35 mouse cellular contexts compared by ENCODE assay signal in genomic region chr9:119350531-119350930, GRCm38 (mm10). TPM values are rescaled to one million over a fixed set of nuclear protein-coding genes. Genes with fewer than 3 reads are reported as not detected.
A peak's percentile ranks its signal among the peaks of the same experiment; 100 is the strongest.
DNase-seq lines count a peak whose midpoint lies in the region; ATAC-seq lines count a peak whose summit lies in the region.
"Had no signal": no experiment of that assay in that cellular context is flagged by ENCODE, and none has a peak within 500 bp of the region (broad histone marks: within the 10 kb centered on the region; RNA-seq: fewer than 3 reads in every experiment).

No protein-coding gene starts in this region.

- H3K27ac ChIP-seq in liver, embryonic 16.5 days (ENCODE audit: low read length) = no peak overlapping the region
- no peak overlapping the region for H3K27ac ChIP-seq in liver, embryonic 12.5 days
- H3K27ac ChIP-seq: gastrocnemius, adult 2 months; heart, adult 2 months; heart, embryonic 13.5 days; hindbrain, embryonic 14.5 days; layer of hippocampus, adult 2 months; limb, embryonic 13.5 days had no signal

- peaks cover 5% of the 10 kb centered on the region for H3K36me3 ChIP-seq in liver, embryonic 16.5 days (ENCODE audit: control insufficient read depth, insufficient read depth)
- H3K36me3 ChIP-seq in liver, embryonic 12.5 days = peaks cover 54% of the 10 kb centered on the region

- DNase-seq in cerebellum, adult 9-11 months = peak; percentile 5
- DNase-seq in cerebellum, adult 9-10 months = no peak
- peak; percentile 32 for DNase-seq in kidney, postnatal 14 days
- DNase-seq in lung, postnatal 10 days = no peak
- no peak for DNase-seq in right cerebral cortex, postnatal 36 days (ENCODE audit: low spot score in 2 of 2)
- no peak for DNase-seq in layer of hippocampus, adult 9-10 months (ENCODE audit: low spot score)
- DNase-seq: adrenal gland, adult 8-10 months; cerebellum, adult 11 months; cerebellum, postnatal 10 days; gastrocnemius, adult 2 months; gastrocnemius, postnatal 36 days; heart, adult 2 months; heart, postnatal 10 days; lung, adult 18-20 months; right cerebral cortex, postnatal 25 days; spleen, adult 18-20 months; thymus, postnatal 14 days had no signal

- no peak overlapping the region for H3K4me3 ChIP-seq in liver, embryonic 16.5 days (ENCODE audit: low read depth, low read length)
- no peak overlapping the region for H3K4me3 ChIP-seq in liver, embryonic 12.5 days
- H3K4me3 ChIP-seq: erythroblast, embryonic 14.5 days; gastrocnemius, adult 2 months; heart, adult 2 months; heart, embryonic 13.5 days; layer of hippocampus, adult 2 months; limb, embryonic 13.5 days had no signal

- H3K9ac ChIP-seq in liver, embryonic 16.5 days (ENCODE audit: low read depth, low read length) = no peak overlapping the region
- H3K9ac ChIP-seq in liver, embryonic 12.5 days = no peak overlapping the region
- H3K9ac ChIP-seq: heart, embryonic 13.5 days; hindbrain, embryonic 14.5 days; limb, embryonic 13.5 days had no signal

- H3K9me3 ChIP-seq in liver, embryonic 16.5 days (replicated peaks; ENCODE audit: control insufficient read depth, low read length) = no peaks in the 10 kb centered on the region
- H3K9me3 ChIP-seq in liver, embryonic 12.5 days (replicated peaks) = no peaks in the 10 kb centered on the region
- H3K9me3 ChIP-seq: heart, embryonic 13.5 days; limb, embryonic 13.5 days had no signal

- no peaks in the 10 kb centered on the region for H3K27me3 ChIP-seq in liver, embryonic 16.5 days (ENCODE audit: control insufficient read depth, insufficient read depth, low read depth, low read length)
- H3K27me3 ChIP-seq in liver, embryonic 12.5 days (replicated peaks) = no peaks in the 10 kb centered on the region
- H3K27me3 ChIP-seq: CH12.LX; heart, embryonic 13.5 days; limb, embryonic 13.5 days had no signal

- no peak overlapping the region for H3K4me2 ChIP-seq in liver, embryonic 16.5 days (ENCODE audit: low read depth, low read length)
- H3K4me2 ChIP-seq in liver, embryonic 12.5 days = no peak overlapping the region
- H3K4me2 ChIP-seq: heart, embryonic 13.5 days; hindbrain, embryonic 14.5 days; limb, embryonic 13.5 days had no signal

- ATAC-seq in liver, embryonic 16.5 days (ENCODE audit: low read depth) = 0 out of 2 replicates have a peak, but pooled peaks have one; percentile 7
- ATAC-seq in liver, embryonic 12.5 days = no peak
- ATAC-seq: activated CD4-positive, CD25-positive, alpha-beta regulatory T cell, adult 4 months; forebrain, embryonic 16.5 days; intestine, postnatal 0 days; lung, postnatal 0 days; midbrain, embryonic 16.5 days had no signal

- WGBS in liver, embryonic 16.5 days (ENCODE audit: insufficient replicate concordance) = 63% methylated on average over 3 of the region's 3 CpGs
- 66% methylated on average over 3 of the region's 3 CpGs for WGBS in liver, embryonic 12.5 days (ENCODE audit: insufficient replicate concordance)

- no peaks in the 10 kb centered on the region for H3K4me1 ChIP-seq in liver, embryonic 16.5 days (ENCODE audit: control insufficient read depth, low read depth, low read length)
- H3K4me1 ChIP-seq in liver, embryonic 12.5 days = no peaks in the 10 kb centered on the region
- H3K4me1 ChIP-seq: heart, embryonic 13.5 days; limb, embryonic 13.5 days had no signal

RNA-seq across cellular contexts. Expression of gene Xylb, which starts 6.7 kb away (rescaled TPM):
- 3.3 and 4.5 TPM in 2 replicates for polyA plus RNA-seq in liver, embryonic 16.5 days (2015; fragmentation: Nextera tagmentation; extraction: Ambion mirVana)
- polyA plus RNA-seq in liver, embryonic 12.5 days (2016; fragmentation: Nextera tagmentation; extraction: Ambion mirVana) = 4.6 and 5.0 TPM in 2 replicates

RNA-seq across cellular contexts. Expression of gene Myd88, which starts 9.3 kb away (rescaled TPM):
- polyA plus RNA-seq in liver, embryonic 16.5 days (2015; fragmentation: Nextera tagmentation; extraction: Ambion mirVana) = 14.6 and 14.7 TPM in 2 replicates
- 21.3 and 22.2 TPM in 2 replicates for polyA plus RNA-seq in liver, embryonic 12.5 days (2016; fragmentation: Nextera tagmentation; extraction: Ambion mirVana)

RNA-seq across cellular contexts. Expression of gene Acaa1a, which starts 11.1 kb away (rescaled TPM):
- polyA plus RNA-seq in liver, embryonic 16.5 days (2015; fragmentation: Nextera tagmentation; extraction: Ambion mirVana) = 45.0 and 47.9 TPM in 2 replicates
- 38.0 and 43.1 TPM in 2 replicates for polyA plus RNA-seq in liver, embryonic 12.5 days (2016; fragmentation: Nextera tagmentation; extraction: Ambion mirVana)

RNA-seq across cellular contexts. Expression of gene Slc22a14, which starts 14.8 kb away (rescaled TPM):
- polyA plus RNA-seq in liver, embryonic 16.5 days (2015; fragmentation: Nextera tagmentation; extraction: Ambion mirVana) = not detected in 2 replicates
- polyA plus RNA-seq in liver, embryonic 12.5 days (2016; fragmentation: Nextera tagmentation; extraction: Ambion mirVana) = not detected in 2 replicates
- polyA plus RNA-seq: activated CD4-positive, CD25-positive, alpha-beta regulatory T cell, adult 4 months; C2C12; embryonic facial prominence, embryonic 14.5 days; erythroblast, embryonic 14.5 days; forebrain, embryonic 11.5 days; forebrain, embryonic 16.5 days; heart, embryonic 13.5 days; hindbrain, embryonic 14.5 days; intestine, postnatal 0 days; lung, postnatal 0 days; neural tube, embryonic 11.5 days; stomach, embryonic 16.5 days had no signal

RNA-seq across cellular contexts. Expression of gene Oxsr1, which starts 28.3 kb away (rescaled TPM):
- polyA plus RNA-seq in liver, embryonic 16.5 days (2015; fragmentation: Nextera tagmentation; extraction: Ambion mirVana) = 4.0 and 4.1 TPM in 2 replicates
- 11.1 and 12.2 TPM in 2 replicates for polyA plus RNA-seq in liver, embryonic 12.5 days (2016; fragmentation: Nextera tagmentation; extraction: Ambion mirVana)

Comparison
In these comparisons a context has a peak if more than half of its experiments do, and no peak if none do; other contexts are left out.
1. DNase-seq: peak in cerebellum, adult 9-11 months (single experiment) and kidney, postnatal 14 days (single experiment); none in cerebellum, adult 9-10 months (single experiment), lung, postnatal 10 days (single experiment), right cerebral cortex, postnatal 36 days (0 of 2) and layer of hippocampus, adult 9-10 months (single experiment).